ENCODE assay signal across 16 mouse cellular contexts in the genomic region with DNA sequence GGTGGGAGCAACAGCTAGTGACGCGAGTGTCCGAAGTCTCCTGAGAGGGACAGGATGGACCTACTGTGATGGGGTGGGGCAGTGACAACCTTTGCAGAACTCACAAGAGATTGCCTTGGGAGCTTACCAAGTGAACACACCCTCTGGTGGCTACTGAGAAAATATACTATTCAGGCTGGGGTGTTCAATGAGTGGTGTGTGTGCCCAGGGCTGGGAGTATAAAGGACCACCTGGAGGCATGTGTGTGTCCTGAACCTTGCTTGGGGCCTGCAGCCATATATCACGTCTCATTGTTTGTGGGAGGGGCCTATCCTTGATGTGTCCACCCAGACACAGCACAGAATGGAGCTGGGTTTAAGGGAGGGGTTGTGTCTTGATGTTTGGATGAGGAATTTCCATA. TPM values are rescaled to one million over a fixed set of nuclear protein-coding genes. Genes with fewer than 3 reads are reported as not detected.
DNase-seq lines count a peak whose midpoint lies in the region; ATAC-seq and TF ChIP-seq lines count a peak whose summit lies in the region.
"Had no signal": no experiment of that assay in that cellular context is flagged by ENCODE, and none has a peak within 500 bp of the region (broad histone marks: within the 10 kb centered on the region; RNA-seq: fewer than 3 reads in every experiment).

No protein-coding gene starts in this region.

- WGBS in kidney, postnatal 0 days, result 73% methylated on average over 4 of the region's 4 CpGs
- WGBS in midbrain, embryonic 11.5 days, result 81% methylated on average over 4 of the region's 4 CpGs
- 76% methylated on average over 4 of the region's 4 CpGs for WGBS in midbrain, postnatal 0 days

- no peaks in the 10 kb centered on the region for H3K9me3 ChIP-seq in kidney, postnatal 0 days (replicated peaks; ENCODE audit: low read length)
- H3K9me3 ChIP-seq in midbrain, embryonic 11.5 days (ENCODE audit: control insufficient read depth, low read length), result no peaks in the 10 kb centered on the region
- no peaks in the 10 kb centered on the region for H3K9me3 ChIP-seq in midbrain, postnatal 0 days (ENCODE audit: low read length)
- H3K9me3 ChIP-seq: embryonic facial prominence, embryonic 12.5 days; G1E; midbrain, embryonic 12.5 days; neural tube, embryonic 12.5 days had no signal

- H3K27ac ChIP-seq in kidney, postnatal 0 days, result 0 out of 2 replicates have a peak overlapping the region, but pooled peaks have one; percentile 62
- H3K27ac ChIP-seq in midbrain, embryonic 11.5 days (ENCODE audit: low read depth, low read length), result no peak overlapping the region
- no peak overlapping the region for H3K27ac ChIP-seq in midbrain, postnatal 0 days (ENCODE audit: low read depth, low read length)
- H3K27ac ChIP-seq: embryonic facial prominence, embryonic 12.5 days; hindbrain, embryonic 14.5 days; macrophage; midbrain, embryonic 12.5 days; neural tube, embryonic 12.5 days had no signal

- peaks cover 27% of the 10 kb centered on the region for H3K4me1 ChIP-seq in kidney, postnatal 0 days (replicated peaks; ENCODE audit: insufficient read depth, low read length)
- H3K4me1 ChIP-seq in midbrain, embryonic 11.5 days (ENCODE audit: control insufficient read depth, insufficient read depth, low read length), result peaks cover 35% of the 10 kb centered on the region
- peaks cover 21% of the 10 kb centered on the region for H3K4me1 ChIP-seq in midbrain, postnatal 0 days (ENCODE audit: insufficient read depth, low read length)

- H3K27me3 ChIP-seq in kidney, postnatal 0 days (ENCODE audit: insufficient read depth, low read length), result no peaks in the 10 kb centered on the region
- H3K27me3 ChIP-seq in midbrain, embryonic 11.5 days (ENCODE audit: control insufficient read depth, insufficient read depth, low read length), result no peaks in the 10 kb centered on the region
- no peaks in the 10 kb centered on the region for H3K27me3 ChIP-seq in midbrain, postnatal 0 days (ENCODE audit: insufficient read depth, low read length)
- H3K27me3 ChIP-seq: embryonic facial prominence, embryonic 12.5 days; midbrain, embryonic 12.5 days; neural tube, embryonic 12.5 days had no signal

- H3K4me2 ChIP-seq in kidney, postnatal 0 days (ENCODE audit: low read length), result no peak overlapping the region
- no peak overlapping the region for H3K4me2 ChIP-seq in midbrain, embryonic 11.5 days
- H3K4me2 ChIP-seq in midbrain, postnatal 0 days (ENCODE audit: low read depth, low read length, poor library complexity, severe bottlenecking), result no peak overlapping the region
- H3K4me2 ChIP-seq: embryonic facial prominence, embryonic 12.5 days; heart, embryonic 11.5 days; hindbrain, embryonic 14.5 days; midbrain, embryonic 12.5 days; neural tube, embryonic 12.5 days had no signal

- no peak overlapping the region for H3K9ac ChIP-seq in kidney, postnatal 0 days (ENCODE audit: low read depth, low read length)
- no peak overlapping the region for H3K9ac ChIP-seq in midbrain, embryonic 11.5 days (ENCODE audit: low read length)
- H3K9ac ChIP-seq in midbrain, postnatal 0 days (replicated peaks; ENCODE audit: low read length, poor library complexity, severe bottlenecking), result no peak overlapping the region
- H3K9ac ChIP-seq: embryonic facial prominence, embryonic 12.5 days; hindbrain, embryonic 14.5 days; midbrain, embryonic 12.5 days; neural tube, embryonic 12.5 days had no signal

- H3K4me3 ChIP-seq in kidney, postnatal 0 days (replicated peaks; ENCODE audit: low read depth, low read length), result no peak overlapping the region
- no peak overlapping the region for H3K4me3 ChIP-seq in midbrain, embryonic 11.5 days (ENCODE audit: low read depth, low read length)
- no peak overlapping the region for H3K4me3 ChIP-seq in midbrain, postnatal 0 days (ENCODE audit: low read depth, low read length)
- H3K4me3 ChIP-seq: embryonic facial prominence, embryonic 12.5 days; midbrain, embryonic 12.5 days; neural tube, embryonic 12.5 days had no signal

- DNase-seq in kidney, postnatal 0 days (ENCODE audit: low spot score), result no peak
- DNase-seq in kidney, adult 11 months, result no peak
- peak; percentile 78 for DNase-seq in midbrain, embryonic 11.5 days (ENCODE audit: low spot score, missing footprints)
- DNase-seq in midbrain, postnatal 0 days (ENCODE audit: low spot score), result no peak
- peak; percentile 28 for DNase-seq in ZHBTc4 (ENCODE audit: low read depth, low spot score)
- no peak for DNase-seq in embryo, embryonic 10.5 days (ENCODE audit: low spot score)
- no peak for DNase-seq in adrenal gland, adult 2 months
- DNase-seq: kidney, adult 18-20 months; right cerebral cortex, postnatal 4 days had no signal

- no peak for ATAC-seq in kidney, postnatal 0 days (replicated peaks; ENCODE audit: low FRiP score, low read depth)
- ATAC-seq in midbrain, embryonic 11.5 days (ENCODE audit: low FRiP score), result no peak
- ATAC-seq in midbrain, postnatal 0 days (ENCODE audit: low FRiP score), result no peak

- peaks cover 26% of the 10 kb centered on the region for H3K36me3 ChIP-seq in kidney, postnatal 0 days (ENCODE audit: insufficient read depth, low read length)
- peaks cover 22% of the 10 kb centered on the region for H3K36me3 ChIP-seq in midbrain, embryonic 11.5 days (ENCODE audit: control insufficient read depth, insufficient read depth, low read length)
- peaks cover 23% of the 10 kb centered on the region for H3K36me3 ChIP-seq in midbrain, postnatal 0 days (ENCODE audit: insufficient read depth, low read length)

- TF ChIP-seq CTCF in kidney, postnatal 0 days (IDR thresholded peaks at IDR 0.05; ENCODE audit: low read depth), result no peak; the same call in 1 of the 2 replicates
- TF ChIP-seq CTCF in midbrain, postnatal 0 days (IDR thresholded peaks at IDR 0.05), result no peak

RNA-seq across cellular contexts. Expression of gene Slc25a10, which starts 3.1 kb away (rescaled TPM):
- 121 and 132 TPM in 2 replicates for polyA plus RNA-seq in kidney, postnatal 0 days (2015; fragmentation: Nextera tagmentation; extraction: Ambion mirVana)
- 30.0 and 38.7 TPM in 2 replicates for polyA plus RNA-seq in midbrain, embryonic 11.5 days (2014; fragmentation: Nextera tagmentation; extraction: Ambion mirVana)
- 28.4 and 30.1 TPM in 2 replicates for total RNA-seq in midbrain, postnatal 0 days (2014; rRNA removed)
- polyA plus RNA-seq in midbrain, postnatal 0 days (2015; fragmentation: Nextera tagmentation; extraction: Ambion mirVana), result 19.8 and 21.4 TPM in 2 replicates
- 100 to 1,000 TPM; 103 to 116 TPM for total RNA-seq in adrenal gland, adult 2 months (2021)
- 400 and 531 TPM in 2 replicates for polyA plus RNA-seq in adrenal gland, adult 2 months (2012; rRNA removed)

RNA-seq across cellular contexts. Expression of gene Mrpl12, which starts 4.1 kb away (rescaled TPM):
- 218 and 224 TPM in 2 replicates for polyA plus RNA-seq in kidney, postnatal 0 days (2015; fragmentation: Nextera tagmentation; extraction: Ambion mirVana)
- 137 and 152 TPM in 2 replicates for polyA plus RNA-seq in midbrain, embryonic 11.5 days (2014; fragmentation: Nextera tagmentation; extraction: Ambion mirVana)
- total RNA-seq in midbrain, postnatal 0 days (2014; rRNA removed), result 39.2 and 42.7 TPM in 2 replicates
- polyA plus RNA-seq in midbrain, postnatal 0 days (2015; fragmentation: Nextera tagmentation; extraction: Ambion mirVana), result 147 TPM in 2 replicates
- total RNA-seq in adrenal gland, adult 2 months (2021), result 100 to 1,000 TPM; 107 to 146 TPM
- polyA plus RNA-seq in adrenal gland, adult 2 months (2012; rRNA removed), result 163 and 185 TPM in 2 replicates

RNA-seq across cellular contexts. Expression of gene Arl16, which starts 21.1 kb away (rescaled TPM):
- polyA plus RNA-seq in kidney, postnatal 0 days (2015; fragmentation: Nextera tagmentation; extraction: Ambion mirVana), result 32.7 and 35.1 TPM in 2 replicates
- 48.0 and 53.0 TPM in 2 replicates for polyA plus RNA-seq in midbrain, embryonic 11.5 days (2014; fragmentation: Nextera tagmentation; extraction: Ambion mirVana)
- total RNA-seq in midbrain, postnatal 0 days (2014; rRNA removed), result 62.8 and 72.6 TPM in 2 replicates
- 65.7 and 73.0 TPM in 2 replicates for polyA plus RNA-seq in midbrain, postnatal 0 days (2015; fragmentation: Nextera tagmentation; extraction: Ambion mirVana)
- 10 to 100 TPM; 21.4 to 27.2 TPM for total RNA-seq in adrenal gland, adult 2 months (2021)
- 23.2 and 27.2 TPM in 2 replicates for polyA plus RNA-seq in adrenal gland, adult 2 months (2012; rRNA removed)

RNA-seq across cellular contexts. Expression of gene Ccdc137, which starts 30.6 kb away (rescaled TPM):
- 26.3 and 29.5 TPM in 2 replicates for polyA plus RNA-seq in kidney, postnatal 0 days (2015; fragmentation: Nextera tagmentation; extraction: Ambion mirVana)
- 25.4 and 25.6 TPM in 2 replicates for polyA plus RNA-seq in midbrain, embryonic 11.5 days (2014; fragmentation: Nextera tagmentation; extraction: Ambion mirVana)
- 14.8 and 18.2 TPM in 2 replicates for total RNA-seq in midbrain, postnatal 0 days (2014; rRNA removed)
- polyA plus RNA-seq in midbrain, postnatal 0 days (2015; fragmentation: Nextera tagmentation; extraction: Ambion mirVana), result 17.0 and 19.8 TPM in 2 replicates
- total RNA-seq in adrenal gland, adult 2 months (2021), result 10 to 100 TPM; 24.6 to 33.0 TPM
- polyA plus RNA-seq in adrenal gland, adult 2 months (2012; rRNA removed), result 8.3 and 12.0 TPM in 2 replicates

RNA-seq across cellular contexts. Expression of gene Oxld1, which starts 30.6 kb away (rescaled TPM):
- polyA plus RNA-seq in kidney, postnatal 0 days (2015; fragmentation: Nextera tagmentation; extraction: Ambion mirVana), result 24.3 and 30.3 TPM in 2 replicates
- 10.4 and 11.5 TPM in 2 replicates for polyA plus RNA-seq in midbrain, embryonic 11.5 days (2014; fragmentation: Nextera tagmentation; extraction: Ambion mirVana)
- 7.9 and 9.7 TPM in 2 replicates for total RNA-seq in midbrain, postnatal 0 days (2014; rRNA removed)
- 11.4 and 11.5 TPM in 2 replicates for polyA plus RNA-seq in midbrain, postnatal 0 days (2015; fragmentation: Nextera tagmentation; extraction: Ambion mirVana)
- total RNA-seq in adrenal gland, adult 2 months (2021), result 10 to 100 TPM; 25.8 to 37.1 TPM
- polyA plus RNA-seq in adrenal gland, adult 2 months (2012; rRNA removed), result 48.7 and 81.2 TPM in 2 replicates

Comparison
In these comparisons a context has a peak if more than half of its experiments do, and no peak if none do; other contexts are left out.
1. DNase-seq: peak in midbrain, embryonic 11.5 days (single experiment) and ZHBTc4 (single experiment); none in kidney, postnatal 0 days (single experiment), kidney, adult 11 months (single experiment), midbrain, postnatal 0 days (single experiment), embryo, embryonic 10.5 days (single experiment) and adrenal gland, adult 2 months (single experiment).